Mouse (Mus musculus): ENCODE measurements around the gene Ptprf.

The Ptprf gene

DNA sequence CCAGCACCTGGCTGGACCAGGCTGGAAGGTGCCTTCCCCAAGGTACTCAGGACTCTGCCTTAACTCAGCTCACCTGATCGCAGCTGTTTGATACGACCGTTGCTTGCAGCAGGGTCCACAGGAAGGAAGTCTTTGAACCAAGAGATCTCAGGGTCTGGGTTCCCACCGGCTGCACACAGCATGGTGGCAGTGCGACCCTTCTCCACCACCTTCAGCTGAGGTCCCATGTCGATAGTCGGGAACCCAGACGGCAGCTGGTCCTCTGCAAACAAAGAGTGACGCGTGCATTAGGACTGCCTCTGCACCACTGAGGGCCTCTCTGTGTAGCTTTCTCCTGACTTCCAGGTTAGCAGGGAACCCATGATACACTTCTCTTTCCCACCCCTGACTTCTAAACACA lies 33.8 kb downstream of the Ptprf start:
- no peak for DNase-seq

- no peak for DNase-seq
These were observed 35.0 kb downstream of the Ptprf start for GRCm38 (mm10) chr4:118256217-118256616.

DNA sequence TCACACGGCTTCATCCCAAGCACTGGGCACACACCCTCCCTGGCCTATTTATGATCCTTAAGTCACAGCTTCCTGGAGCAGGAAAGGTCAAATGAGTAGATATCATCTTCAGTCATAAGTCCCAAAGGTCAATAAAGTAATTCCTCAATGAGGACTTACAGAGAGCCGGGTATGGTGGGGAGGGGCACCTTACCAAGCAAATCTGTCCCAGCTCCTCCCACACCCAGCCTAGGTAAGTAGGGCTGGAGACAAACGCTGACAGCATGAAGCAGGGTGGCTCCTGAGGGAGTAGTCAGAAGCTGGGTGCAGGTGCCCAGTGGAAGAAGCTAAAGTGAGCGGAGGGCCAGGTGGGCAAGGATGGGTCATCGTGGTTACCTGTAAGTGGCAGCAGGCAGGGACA lies 36.3 kb downstream of the Ptprf start:
- DNase-seq: no peak

DNA sequence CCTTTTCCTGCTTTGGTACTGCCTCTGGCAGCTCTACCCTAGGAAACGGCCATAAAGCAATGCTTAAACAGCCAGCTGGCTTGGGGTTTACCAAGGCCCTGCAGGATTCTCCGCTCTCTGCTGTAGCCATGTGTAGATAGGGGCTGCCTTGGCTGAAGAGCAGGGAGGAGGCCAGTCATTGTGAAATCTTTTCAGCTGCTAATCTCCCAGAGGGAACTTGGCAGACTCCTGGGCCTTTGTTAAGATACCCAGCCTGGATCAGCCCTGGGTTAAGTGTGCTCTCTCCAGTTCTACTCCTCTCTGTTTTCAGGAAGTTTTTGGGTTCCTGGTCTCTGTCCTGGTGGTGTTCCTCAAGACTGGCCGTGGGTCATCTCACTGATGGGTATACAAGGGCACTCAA lies 43.9 kb downstream of the Ptprf start:
- DNase-seq: no peak

- no peak for DNase-seq
These were observed 45.4 kb downstream of the Ptprf start for GRCm38 (mm10) chr4:118245847-118246246.

- DNase-seq: peak; percentile 22 to 53
These were observed 47.4 kb downstream of the Ptprf start for GRCm38 (mm10) chr4:118243791-118244190.

DNA sequence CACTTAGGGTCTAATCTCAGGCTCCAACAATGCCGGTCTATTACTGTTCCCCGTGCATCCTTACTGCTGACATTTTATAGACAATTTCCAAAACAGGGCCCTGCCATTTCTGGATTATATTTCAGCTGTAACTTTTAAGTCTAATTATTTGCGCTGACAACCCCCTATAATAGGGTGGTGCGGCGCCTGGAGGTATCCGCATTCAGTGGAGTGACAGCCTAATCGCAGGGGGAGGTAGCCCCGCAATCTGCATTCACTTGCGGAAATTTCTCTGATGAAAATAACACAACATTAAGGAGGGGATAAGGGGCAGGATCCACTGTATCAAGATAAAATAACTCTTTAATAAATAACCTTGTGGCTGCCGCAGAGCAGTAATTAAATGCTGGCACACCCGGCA lies 47.9 kb downstream of the Ptprf start:
- DNase-seq: no peak

- peak; percentile 54 to 73 for DNase-seq
These were observed 51.1 kb downstream of the Ptprf start for GRCm38 (mm10) chr4:118239960-118240689.

DNA sequence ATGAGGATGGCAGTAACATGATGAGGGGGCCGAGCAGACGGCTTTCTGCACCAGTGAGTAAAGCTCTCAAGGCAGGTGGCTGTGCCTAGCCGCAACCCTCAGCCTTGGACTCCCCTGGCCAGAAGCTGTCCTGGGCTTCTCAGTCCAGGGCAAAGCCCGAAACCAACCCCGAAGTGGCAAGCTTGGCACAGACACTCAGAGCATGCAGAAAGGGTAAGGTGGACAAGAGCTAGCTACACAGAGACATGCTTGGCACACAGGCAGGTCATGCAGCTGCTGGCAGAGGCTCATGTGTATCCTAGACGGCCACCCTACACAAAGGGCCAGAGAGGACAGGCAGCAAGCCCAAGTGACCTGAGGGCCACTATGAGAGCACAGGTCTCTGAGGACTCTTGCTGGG lies 52.5 kb downstream of the Ptprf start:
- DNase-seq: no peak

DNA sequence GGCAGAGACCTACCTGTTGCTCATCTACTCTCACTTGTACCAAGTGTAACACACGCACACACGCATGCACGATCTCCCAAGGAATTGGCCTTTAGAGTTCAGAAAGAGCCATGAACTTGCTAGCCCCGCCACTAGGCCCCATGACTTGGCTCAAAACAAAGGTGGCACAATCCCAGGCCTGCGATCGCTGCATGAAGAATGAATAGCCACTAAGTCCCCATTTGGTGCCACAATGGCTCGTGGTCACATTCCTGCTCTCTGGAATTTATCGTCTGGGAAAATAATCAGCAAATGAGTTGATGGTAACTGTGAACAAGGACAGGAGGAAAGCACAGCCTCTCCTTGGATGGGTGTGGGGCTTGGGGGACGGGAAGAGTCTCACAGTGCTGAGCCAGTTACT lies 54.3 kb downstream of the Ptprf start:
- no peak for DNase-seq

- peak; percentile 40 to 69 for DNase-seq
These were observed 56.4 kb downstream of the Ptprf start for GRCm38 (mm10) chr4:118234711-118235388.

- DNase-seq: no peak
These were observed 57.3 kb downstream of the Ptprf start for GRCm38 (mm10) chr4:118233886-118234285.

GRCm38 (mm10) chr4:118231861-118232260 lies 59.3 kb downstream of the Ptprf start:
- no peak for DNase-seq

DNA sequence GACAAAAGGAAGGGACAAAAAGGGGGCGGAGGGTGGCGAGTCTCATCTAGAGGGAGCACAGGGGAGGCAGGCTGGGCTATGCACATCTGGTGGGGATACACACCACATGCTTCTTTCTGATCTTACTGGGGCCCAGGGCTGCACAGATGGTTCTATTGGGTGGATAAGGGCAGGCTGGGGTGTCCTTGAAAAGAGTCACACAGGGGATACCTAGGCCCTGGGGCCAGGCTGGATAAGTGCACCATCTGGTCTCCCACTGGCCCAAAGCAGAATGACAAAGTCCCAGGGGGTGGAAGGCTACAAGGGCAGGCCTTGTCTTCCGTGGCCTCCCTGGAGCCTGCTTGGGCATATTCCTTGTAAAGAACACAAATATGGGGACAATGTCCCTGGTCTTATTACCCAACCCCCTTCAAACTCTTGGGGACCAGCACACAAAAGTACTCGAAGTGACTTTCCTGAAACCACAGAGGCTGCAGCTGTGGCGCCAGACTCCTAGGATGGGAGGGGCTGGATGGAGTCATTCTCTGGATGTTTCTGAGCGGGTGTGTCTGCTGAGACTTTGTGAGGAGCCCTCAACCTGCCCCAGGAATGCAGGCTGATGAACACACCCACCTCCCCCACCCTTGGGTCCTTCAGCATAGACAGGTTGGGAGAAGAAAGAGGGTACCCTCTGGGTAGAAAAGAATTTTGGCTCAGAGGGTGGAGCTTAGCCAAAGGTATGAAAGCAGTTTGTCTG lies 62.0 kb downstream of the Ptprf start:
- DNase-seq: no peak

- DNase-seq: no peak
These were observed 63.8 kb downstream of the Ptprf start for GRCm38 (mm10) chr4:118227398-118227797.

DNA sequence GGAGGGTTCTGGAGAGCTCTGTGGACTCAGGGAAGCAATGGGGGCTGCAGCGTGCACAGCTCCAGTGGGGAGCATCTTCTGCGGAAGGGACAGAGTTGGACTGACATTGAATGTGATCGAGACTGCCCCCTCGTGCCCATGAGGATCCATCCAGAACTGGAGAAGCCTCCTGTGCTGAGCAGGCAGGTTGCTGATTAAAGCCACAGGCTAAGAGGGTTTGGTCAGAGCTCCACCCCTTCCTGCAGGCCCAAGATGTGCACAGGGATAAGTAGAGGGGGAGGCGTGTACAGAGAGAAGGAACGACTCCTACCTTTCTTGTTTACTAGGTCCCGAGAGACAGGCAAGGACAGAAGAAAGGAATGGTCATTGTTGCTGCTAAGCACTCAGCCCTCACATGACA lies 69.9 kb downstream of the Ptprf start:
- peak; percentile 31 to 58 for DNase-seq

- peak in 1 of 2 experiments; percentile 50 for DNase-seq
These were observed 70.4 kb downstream of the Ptprf start for GRCm38 (mm10) chr4:118220756-118221155.

- no peak for DNase-seq
These were observed 71.7 kb downstream of the Ptprf start for GRCm38 (mm10) chr4:118219487-118219886.

DNA sequence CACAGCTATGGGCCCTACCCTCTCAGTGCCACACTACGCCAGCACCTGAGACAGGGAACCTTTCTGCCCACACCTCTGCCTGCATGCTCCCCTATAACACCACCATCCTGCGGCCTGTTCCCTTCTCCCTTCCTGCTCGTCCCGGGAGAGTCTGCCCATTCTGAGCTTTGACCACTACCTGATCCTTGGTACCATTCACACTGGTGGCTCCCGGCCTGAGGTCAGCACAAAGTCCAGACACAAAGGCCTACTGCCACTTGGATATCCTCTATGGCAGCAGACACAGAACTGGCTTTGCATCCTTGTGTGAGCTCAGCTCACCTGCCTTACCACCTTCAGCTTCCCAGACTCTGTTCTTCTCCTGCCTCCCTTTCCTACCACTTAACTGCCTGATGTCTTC lies 72.7 kb downstream of the Ptprf start:
- no peak for DNase-seq

GRCm38 (mm10) chr4:118216726-118217595 lies 74.2 kb downstream of the Ptprf start:
- peak; percentile 83 to 86 for DNase-seq

DNA sequence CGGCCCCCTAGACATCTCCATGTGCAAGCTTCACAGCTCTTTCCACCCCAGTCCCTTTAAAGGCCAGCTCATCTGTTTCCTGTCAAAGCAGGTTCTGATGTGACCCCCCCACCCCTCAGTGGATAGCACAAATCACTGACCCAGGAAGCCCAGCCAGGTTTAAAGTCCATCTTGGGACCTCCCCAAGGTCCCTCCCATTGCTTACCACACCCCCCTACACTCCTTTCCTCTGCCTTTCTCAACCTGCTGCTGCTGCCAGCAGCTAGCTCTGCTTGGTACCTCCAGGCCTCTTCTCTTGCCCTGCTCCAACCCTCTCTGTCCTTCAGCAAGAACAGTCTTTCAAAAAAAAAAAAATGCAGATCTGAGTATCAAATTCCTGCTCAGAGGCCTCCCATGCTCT lies 76.3 kb downstream of the Ptprf start:
- DNase-seq: peak in 1 of 2 experiments; percentile 40

DNA sequence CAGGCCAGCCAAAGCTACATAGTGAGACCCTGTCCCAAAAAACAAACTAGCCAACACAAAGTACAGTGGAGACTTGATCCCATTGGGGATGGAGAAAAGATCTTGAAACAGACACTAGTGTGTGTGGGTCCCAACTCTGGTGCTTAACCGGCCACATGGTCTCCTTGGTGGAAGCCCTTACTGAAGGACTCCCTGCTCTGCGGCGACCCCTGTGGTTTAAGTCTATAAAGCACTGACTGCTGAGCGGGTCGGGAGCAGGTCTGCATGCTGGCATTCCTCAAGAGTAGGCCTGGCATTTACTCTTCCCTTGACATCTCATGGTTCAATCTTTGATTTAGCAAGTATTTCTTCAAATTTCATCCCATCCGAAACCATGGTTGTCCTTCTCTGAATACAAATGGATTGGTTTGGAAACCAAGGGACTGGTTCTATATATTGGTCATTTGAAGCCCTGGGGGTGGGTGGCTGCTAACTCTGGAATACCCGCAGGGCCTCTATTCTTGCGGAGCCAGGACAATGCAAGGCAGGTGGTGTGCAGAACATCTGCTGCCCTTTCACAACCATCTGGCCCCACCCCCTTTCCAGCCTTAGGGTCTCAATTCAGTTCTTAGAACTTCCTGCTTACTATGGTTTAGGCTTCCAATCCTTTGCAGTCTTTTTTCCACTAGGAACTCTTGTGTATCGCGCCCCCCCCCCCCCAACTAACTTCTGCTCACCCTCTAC lies 84.1 kb downstream of the Ptprf start:
- DNase-seq: peak; percentile 52 to 61
